Mouse (Mus musculus): ENCODE results near the gene Cntnap5c. TPM values are rescaled to one million over a fixed set of nuclear protein-coding genes. Genes with fewer than 3 reads are reported as not detected.
A peak's percentile ranks its signal among the peaks of the same experiment; 100 is the strongest.

Cntnap5c gene
- 0.04 TPM in 1 of 2 replicates, not detected in the other for polyA plus RNA-seq (2015; fragmentation: Nextera tagmentation; extraction: Ambion mirVana)

- H3K27ac ChIP-seq (ENCODE audit: low read length), result no peak within 1 kb of the TSS
- H3K4me3 ChIP-seq (ENCODE audit: low read length), result no peak within 1 kb of the TSS
- no peak within 1 kb of the TSS for H3K9ac ChIP-seq (ENCODE audit: low read depth, low read length)
- no peaks in the 10 kb centered on the region for H3K9me3 ChIP-seq (ENCODE audit: control insufficient read depth, low read length)
- peak; percentile 94 for ATAC-seq
- H3K4me2 ChIP-seq (ENCODE audit: low read depth, low read length), result 0 out of 2 replicates have a peak within 1 kb of the TSS, but pooled peaks have one; percentile 10
- no peaks in the 10 kb centered on the region for H3K36me3 ChIP-seq (ENCODE audit: control insufficient read depth, insufficient read depth, low read length)
- no peaks in the 10 kb centered on the region for H3K4me1 ChIP-seq (ENCODE audit: control insufficient read depth, insufficient read depth, low read length)
- WGBS, result 20% methylated on average over 26 of the region's 26 CpGs
- H3K27me3 ChIP-seq (replicated peaks; ENCODE audit: control insufficient read depth, insufficient read depth, low read length), result no peaks in the 10 kb centered on the region
Observed at GRCm38 (mm10) chr17:57768622-57769610, at the start of gene Cntnap5c. Gene Cntnap5c (plus strand): TSS chr17:57769570.

DNA sequence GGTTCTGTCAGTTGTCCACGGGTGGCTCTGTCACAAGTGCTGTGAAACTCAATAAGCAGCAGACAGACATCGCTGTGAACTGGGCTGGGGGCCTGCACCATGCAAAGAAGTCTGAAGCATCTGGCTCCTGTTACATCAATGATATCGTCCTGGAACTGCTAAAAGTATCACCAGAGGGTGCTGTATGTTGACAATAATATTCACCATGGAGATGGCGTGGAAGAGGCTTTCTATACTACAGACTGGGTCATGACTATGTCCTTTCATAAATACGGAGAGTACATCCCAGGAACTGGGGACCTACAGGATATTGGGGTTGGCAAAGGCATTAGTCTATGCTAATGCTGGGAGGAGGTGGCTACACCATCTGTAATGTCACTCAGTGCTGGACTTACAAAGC lies 27.3 kb upstream of the Cntnap5c start, which contains the start of gene Gm21834:
Gene Gm21834 (minus strand): TSS at position 101 of the 400 bp plus-strand sequence.
- WGBS, result 84% methylated on average over 5 of the region's 5 CpGs
- no peaks in the 10 kb centered on the region for H3K27me3 ChIP-seq (replicated peaks; ENCODE audit: control insufficient read depth, insufficient read depth, low read length)
- H3K4me1 ChIP-seq (ENCODE audit: control insufficient read depth, insufficient read depth, low read length), result no peaks in the 10 kb centered on the region
- no peak within 1 kb of the TSS for H3K27ac ChIP-seq (ENCODE audit: low read length)
- H3K4me2 ChIP-seq (ENCODE audit: low read depth, low read length), result no peak within 1 kb of the TSS
- no peak within 1 kb of the TSS for H3K9ac ChIP-seq (ENCODE audit: low read depth, low read length)
- no peaks in the 10 kb centered on the region for H3K9me3 ChIP-seq (ENCODE audit: control insufficient read depth, low read length)
- no peak for ATAC-seq
- H3K36me3 ChIP-seq (ENCODE audit: control insufficient read depth, insufficient read depth, low read length), result no peaks in the 10 kb centered on the region
- H3K4me3 ChIP-seq (ENCODE audit: low read length), result no peak within 1 kb of the TSS

- H3K27me3 ChIP-seq (replicated peaks; ENCODE audit: control insufficient read depth, insufficient read depth, low read length), result no peaks in the 10 kb centered on the region
- H3K4me1 ChIP-seq (ENCODE audit: control insufficient read depth, insufficient read depth, low read length), result no peaks in the 10 kb centered on the region
- no peak overlapping the region for H3K4me3 ChIP-seq (ENCODE audit: low read length)
- no peaks in the 10 kb centered on the region for H3K36me3 ChIP-seq (ENCODE audit: control insufficient read depth, insufficient read depth, low read length)
- no peaks in the 10 kb centered on the region for H3K9me3 ChIP-seq (ENCODE audit: control insufficient read depth, low read length)
- H3K27ac ChIP-seq (ENCODE audit: low read length), result no peak overlapping the region
- 55% methylated on average over 1 of the region's 1 CpGs for WGBS
- H3K4me2 ChIP-seq (ENCODE audit: low read depth, low read length), result no peak overlapping the region
- H3K9ac ChIP-seq (ENCODE audit: low read depth, low read length), result no peak overlapping the region
- ATAC-seq, result no peak
Observed at GRCm38 (mm10) chr17:57758033-57758432, 11.3 kb upstream of the Cntnap5c start.

- H3K4me2 ChIP-seq (ENCODE audit: low read depth, low read length), result no peak overlapping the region
- no peaks in the 10 kb centered on the region for H3K27me3 ChIP-seq (replicated peaks; ENCODE audit: control insufficient read depth, insufficient read depth, low read length)
- H3K9me3 ChIP-seq (ENCODE audit: control insufficient read depth, low read length), result no peaks in the 10 kb centered on the region
- no peak for ATAC-seq
- no peaks in the 10 kb centered on the region for H3K36me3 ChIP-seq (ENCODE audit: control insufficient read depth, insufficient read depth, low read length)
- no peak overlapping the region for H3K9ac ChIP-seq (ENCODE audit: low read depth, low read length)
- no peak overlapping the region for H3K4me3 ChIP-seq (ENCODE audit: low read length)
- no peak overlapping the region for H3K27ac ChIP-seq (ENCODE audit: low read length)
- H3K4me1 ChIP-seq (ENCODE audit: control insufficient read depth, insufficient read depth, low read length), result no peaks in the 10 kb centered on the region
Observed at GRCm38 (mm10) chr17:57767306-57767705, 2.1 kb upstream of the Cntnap5c start.

- ATAC-seq, result peak; percentile 70; the same call in 1 of the 2 replicates
- no peak overlapping the region for H3K27ac ChIP-seq (ENCODE audit: low read length)
- no peak overlapping the region for H3K9ac ChIP-seq (ENCODE audit: low read depth, low read length)
- no peak overlapping the region for H3K4me2 ChIP-seq (ENCODE audit: low read depth, low read length)
- 13% methylated on average over 4 of the region's 4 CpGs for WGBS
- H3K9me3 ChIP-seq (ENCODE audit: control insufficient read depth, low read length), result no peaks in the 10 kb centered on the region
- H3K4me1 ChIP-seq (ENCODE audit: control insufficient read depth, insufficient read depth, low read length), result no peaks in the 10 kb centered on the region
- H3K27me3 ChIP-seq (replicated peaks; ENCODE audit: control insufficient read depth, insufficient read depth, low read length), result no peaks in the 10 kb centered on the region
- no peak overlapping the region for H3K4me3 ChIP-seq (ENCODE audit: low read length)
- no peaks in the 10 kb centered on the region for H3K36me3 ChIP-seq (ENCODE audit: control insufficient read depth, insufficient read depth, low read length)
Observed at GRCm38 (mm10) chr17:57770904-57771303, 1.5 kb downstream of the Cntnap5c start.

- WGBS, result 67% methylated on average over 1 of the region's 1 CpGs
- Histone ChIP-seq H3K4me3 (ENCODE audit: low read length) (no peak overlapping the region), H3K4me2 (ENCODE audit: low read depth, low read length) (no peak overlapping the region), H3K9ac (ENCODE audit: low read depth, low read length) (no peak overlapping the region), H3K9me3 (ENCODE audit: control insufficient read depth, low read length) (no peaks in the 10 kb centered on the region), H3K27me3 (replicated peaks; ENCODE audit: control insufficient read depth, insufficient read depth, low read length) (no peaks in the 10 kb centered on the region), H3K4me1 (ENCODE audit: control insufficient read depth, insufficient read depth, low read length) (no peaks in the 10 kb centered on the region), H3K36me3 (ENCODE audit: control insufficient read depth, insufficient read depth, low read length) (no peaks in the 10 kb centered on the region), H3K27ac (ENCODE audit: low read length) (no peak overlapping the region)
- ATAC-seq, result peak; percentile 92
Observed at GRCm38 (mm10) chr17:57788161-57788799, 18.9 kb downstream of the Cntnap5c start.

- peak; percentile 84 for ATAC-seq
- 61% methylated on average over 3 of the region's 3 CpGs for WGBS
- Histone ChIP-seq H3K9ac (ENCODE audit: low read depth, low read length) (no peak overlapping the region), H3K36me3 (ENCODE audit: control insufficient read depth, insufficient read depth, low read length) (no peaks in the 10 kb centered on the region), H3K27ac (ENCODE audit: low read length) (peak overlapping the region; percentile 57; the same call in 1 of the 2 replicates), H3K4me1 (ENCODE audit: control insufficient read depth, insufficient read depth, low read length) (0 out of 2 replicates have a peak, but pooled peaks cover 3% of the 10 kb centered on the region), H3K4me3 (ENCODE audit: low read length) (no peak overlapping the region), H3K9me3 (ENCODE audit: control insufficient read depth, low read length) (no peaks in the 10 kb centered on the region), H3K27me3 (replicated peaks; ENCODE audit: control insufficient read depth, insufficient read depth, low read length) (no peaks in the 10 kb centered on the region), H3K4me2 (ENCODE audit: low read depth, low read length) (no peak overlapping the region)
Observed at GRCm38 (mm10) chr17:57795408-57795807, 26.0 kb downstream of the Cntnap5c start.

DNA sequence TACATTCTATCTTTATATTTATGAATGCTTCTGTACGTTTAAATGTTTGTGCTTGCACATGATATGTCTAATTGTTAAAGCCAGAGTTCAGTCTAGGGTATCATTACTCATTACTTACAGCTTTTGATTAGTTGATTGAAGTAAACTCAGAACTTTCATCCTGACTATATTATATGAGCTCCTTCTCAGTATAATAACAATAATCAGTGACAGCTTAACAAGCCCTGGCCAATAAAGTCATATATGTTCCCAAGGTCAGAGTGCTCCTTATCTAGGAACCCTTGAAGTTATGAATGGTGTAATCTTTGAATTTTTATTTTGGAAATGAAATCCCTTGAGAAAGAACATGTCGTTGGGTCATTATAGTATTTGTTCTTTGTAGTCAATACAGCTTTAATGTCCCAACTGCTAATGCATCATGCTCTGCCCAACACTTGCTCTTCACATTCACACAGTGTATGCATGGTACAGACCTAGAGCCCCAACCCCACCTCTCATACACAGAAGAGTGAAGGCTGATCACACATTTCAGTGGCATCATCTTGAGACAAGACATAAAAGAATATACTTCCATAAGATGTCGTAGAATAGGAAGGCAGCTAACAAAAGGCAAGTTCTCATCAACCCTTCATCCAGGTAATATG lies 27.4 kb downstream of the Cntnap5c start:
- 61% methylated on average over 3 of the region's 3 CpGs for WGBS
- H3K27me3 ChIP-seq (replicated peaks; ENCODE audit: control insufficient read depth, insufficient read depth, low read length), result no peaks in the 10 kb centered on the region

More for the DNA sequence above, 27.4 kb downstream of the Cntnap5c start:
- H3K36me3 ChIP-seq (ENCODE audit: control insufficient read depth, insufficient read depth, low read length), result no peaks in the 10 kb centered on the region
- H3K27ac ChIP-seq (ENCODE audit: low read length), result no peak overlapping the region
- no peaks in the 10 kb centered on the region for H3K9me3 ChIP-seq (ENCODE audit: control insufficient read depth, low read length)
- no peak overlapping the region for H3K4me3 ChIP-seq (ENCODE audit: low read length)
- peak; percentile 87 for ATAC-seq
- H3K4me2 ChIP-seq (ENCODE audit: low read depth, low read length), result no peak overlapping the region
- H3K4me1 ChIP-seq (ENCODE audit: control insufficient read depth, insufficient read depth, low read length), result 0 out of 2 replicates have a peak, but pooled peaks cover 3% of the 10 kb centered on the region
- H3K9ac ChIP-seq (ENCODE audit: low read depth, low read length), result no peak overlapping the region

All from intestine, embryonic 16.5 days (tissue).